Mouse (Mus musculus) C2C12 (cell line): ENCODE data around the gene Dph7.
"Not testable (repeated sequence)": the region's sequence is repeated elsewhere in the genome, so short reads cannot be mapped to it uniquely, and the experiment has no call there.

Experiments
- CTCF ChIP-seq: IDR thresholded peaks from one replicate; pipeline ENCODE4 v1.5.1; 2011; ENCODE audit not compliant: control insufficient read depth, insufficient read depth, insufficient read length
- MAX ChIP-seq: IDR thresholded peaks from one replicate; pipeline ENCODE4 v1.6.1; 2011; ENCODE audit warnings: mild to moderate bottlenecking, control low read depth
- USF1 ChIP-seq: IDR thresholded peaks from one replicate; pipeline ENCODE4 v1.6.1; 2011; ENCODE audit warnings: low read depth, mild to moderate bottlenecking, control low read depth, moderate library complexity

DNA sequence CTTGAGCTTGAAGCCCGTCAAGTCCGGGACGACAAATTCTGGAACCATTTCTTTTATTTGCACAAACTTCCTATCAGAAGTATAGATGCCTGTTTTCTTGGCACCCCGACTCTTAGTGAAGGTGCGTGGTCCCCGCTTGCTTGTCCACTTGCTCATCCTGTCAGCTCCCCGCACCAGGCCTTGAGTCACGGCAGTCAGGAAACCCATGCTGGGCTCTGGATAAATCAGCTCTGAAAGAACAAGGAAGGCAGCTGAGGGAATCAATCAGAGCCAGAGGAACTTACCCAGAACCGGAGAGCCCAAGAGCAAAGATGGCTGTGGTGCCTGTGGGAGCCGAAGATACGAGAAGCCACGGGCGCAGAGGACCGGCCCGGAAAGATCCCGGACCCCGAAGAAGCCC lies 12.3 kb downstream of the Dph7 start:
- not testable (repeated sequence) for TF ChIP-seq CTCF, USF1, MAX
